ENCODE assay signal across 22 mouse cellular contexts in the genomic region with DNA sequence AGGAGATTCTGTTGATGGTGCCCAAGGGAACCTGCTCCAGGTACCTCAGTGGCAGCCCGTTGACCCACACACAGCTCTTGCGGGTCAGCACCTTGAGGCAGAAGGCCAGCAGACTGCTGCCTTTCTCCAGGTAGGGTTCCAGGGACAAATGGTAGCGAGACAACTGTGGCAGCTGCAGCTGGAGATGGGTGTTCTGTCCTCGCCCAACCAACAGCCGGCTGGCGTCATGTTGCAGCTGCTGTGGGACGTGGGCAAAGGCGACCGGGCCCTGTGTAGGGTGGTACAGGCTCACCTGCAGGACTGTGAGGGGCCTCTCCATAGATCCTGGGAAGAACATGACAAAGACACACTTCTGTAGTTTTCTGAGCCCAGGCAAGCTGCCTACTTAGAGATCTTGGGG. TPM values are rescaled to one million over a fixed set of nuclear protein-coding genes. Genes with fewer than 3 reads are reported as not detected.
DNase-seq lines count a peak whose midpoint lies in the region; ATAC-seq lines count a peak whose summit lies in the region.
"Had no signal": no experiment of that assay in that cellular context is flagged by ENCODE, and none has a peak within 500 bp of the region (broad histone marks: within the 10 kb centered on the region; RNA-seq: fewer than 3 reads in every experiment).

No protein-coding gene starts in this region.

- no peak overlapping the region for H3K4me3 ChIP-seq in liver, embryonic 13.5 days (replicated peaks)
- no peak overlapping the region for H3K4me3 ChIP-seq in liver, embryonic 12.5 days
- no peak overlapping the region for H3K4me3 ChIP-seq in limb, embryonic 10.5 days
- peak overlapping the region; percentile 85; the same call in 1 of the 2 replicates for H3K4me3 ChIP-seq in macrophage (ENCODE audit: inconsistent target)
- H3K4me3 ChIP-seq: erythroblast, embryonic 14.5 days; hindbrain, embryonic 12.5 days; layer of hippocampus, adult 2 months; lung, embryonic 15.5 days; midbrain, embryonic 13.5 days had no signal

- H3K27me3 ChIP-seq in liver, embryonic 13.5 days, result no peaks in the 10 kb centered on the region
- H3K27me3 ChIP-seq in liver, embryonic 12.5 days (replicated peaks), result no peaks in the 10 kb centered on the region
- no peaks in the 10 kb centered on the region for H3K27me3 ChIP-seq in limb, embryonic 10.5 days (ENCODE audit: low read depth, poor library complexity, severe bottlenecking)

- no peaks in the 10 kb centered on the region for H3K9me3 ChIP-seq in liver, embryonic 13.5 days (replicated peaks)
- no peaks in the 10 kb centered on the region for H3K9me3 ChIP-seq in liver, embryonic 12.5 days (replicated peaks)
- H3K9me3 ChIP-seq in limb, embryonic 10.5 days (replicated peaks), result no peaks in the 10 kb centered on the region
- H3K9me3 ChIP-seq: G1E; hindbrain, embryonic 12.5 days; lung, embryonic 15.5 days; midbrain, embryonic 13.5 days had no signal

- ATAC-seq in liver, embryonic 13.5 days (ENCODE audit: low read depth), result no peak
- ATAC-seq in liver, embryonic 12.5 days, result no peak
- ATAC-seq: forebrain, embryonic 14.5 days; midbrain, embryonic 13.5 days had no signal

- peaks cover 36% of the 10 kb centered on the region for H3K79me2 ChIP-seq in macrophage (ENCODE audit: inconsistent target)

- no peak for DNase-seq in liver, embryonic 13.5 days
- no peak for DNase-seq in limb, embryonic 10.5 days (ENCODE audit: low spot score)
- DNase-seq in thymus, postnatal 14 days, result peak; percentile 69
- no peak for DNase-seq in heart, adult 8-10 months (ENCODE audit: low spot score)
- no peak for DNase-seq in spleen, adult 12 weeks (ENCODE audit: low spot score)
- DNase-seq in left cerebral cortex, adult 18-20 months (ENCODE audit: low spot score in 2 of 2), result no peak
- DNase-seq: adrenal gland, postnatal 25 days; cerebellum, adult 2 months; heart, postnatal 10 days; kidney, adult 18-20 months; kidney, postnatal 10 days; layer of hippocampus, postnatal 36 days had no signal

- peak overlapping the region; percentile 15; the same call in 1 of the 2 replicates for H3K9ac ChIP-seq in liver, embryonic 13.5 days
- H3K9ac ChIP-seq in liver, embryonic 12.5 days, result no peak overlapping the region
- H3K9ac ChIP-seq: hindbrain, embryonic 12.5 days; lung, embryonic 15.5 days; midbrain, embryonic 13.5 days had no signal

- 75% methylated on average over 9 of the region's 9 CpGs for WGBS in liver, embryonic 13.5 days (ENCODE audit: insufficient replicate concordance)
- 81% methylated on average over 9 of the region's 9 CpGs for WGBS in liver, embryonic 12.5 days (ENCODE audit: insufficient replicate concordance)
- WGBS in limb, embryonic 10.5 days, result 84% methylated on average over 9 of the region's 9 CpGs
- 75% methylated on average over 7 of the region's 9 CpGs for WGBS in macrophage (ENCODE audit: missing documents)

- no peak overlapping the region for H3K27ac ChIP-seq in liver, embryonic 13.5 days
- no peak overlapping the region for H3K27ac ChIP-seq in liver, embryonic 12.5 days
- H3K27ac ChIP-seq in limb, embryonic 10.5 days, result peak overlapping the region; percentile 67
- peak overlapping the region; percentile 97 for H3K27ac ChIP-seq in macrophage
- H3K27ac ChIP-seq: hindbrain, embryonic 12.5 days; layer of hippocampus, adult 2 months; lung, embryonic 15.5 days; midbrain, embryonic 13.5 days had no signal

- H3K36me3 ChIP-seq in liver, embryonic 13.5 days, result no peaks in the 10 kb centered on the region
- H3K36me3 ChIP-seq in liver, embryonic 12.5 days, result no peaks in the 10 kb centered on the region
- H3K36me3 ChIP-seq in limb, embryonic 10.5 days, result no peaks in the 10 kb centered on the region
- no peaks in the 10 kb centered on the region; the same call in 1 of the 2 replicates for H3K36me3 ChIP-seq in macrophage (ENCODE audit: inconsistent target)
- H3K36me3 ChIP-seq: G1E; hindbrain, embryonic 12.5 days; lung, embryonic 15.5 days; midbrain, embryonic 13.5 days had no signal

- H3K4me2 ChIP-seq in liver, embryonic 13.5 days, result peak overlapping the region; percentile 24
- no peak overlapping the region for H3K4me2 ChIP-seq in liver, embryonic 12.5 days
- H3K4me2 ChIP-seq: heart, embryonic 11.5 days; hindbrain, embryonic 12.5 days; lung, embryonic 15.5 days; midbrain, embryonic 13.5 days had no signal

- peaks cover 5% of the 10 kb centered on the region; the same call in 1 of the 2 replicates for H3K4me1 ChIP-seq in liver, embryonic 13.5 days (replicated peaks)
- H3K4me1 ChIP-seq in liver, embryonic 12.5 days, result no peaks in the 10 kb centered on the region
- peaks cover 55% of the 10 kb centered on the region for H3K4me1 ChIP-seq in limb, embryonic 10.5 days
- H3K4me1 ChIP-seq: hindbrain, embryonic 12.5 days; lung, embryonic 15.5 days; midbrain, embryonic 13.5 days had no signal

RNA-seq across cellular contexts. Expression of a gene that starts 2.4 kb away (rescaled TPM):
- 5.7 and 5.9 TPM in 2 replicates for polyA plus RNA-seq in liver, embryonic 13.5 days (2015; fragmentation: Nextera tagmentation; extraction: Ambion mirVana)
- 4.7 and 5.0 TPM in 2 replicates for polyA plus RNA-seq in liver, embryonic 12.5 days (2016; fragmentation: Nextera tagmentation; extraction: Ambion mirVana)
- 0.63 and 1.2 TPM in 2 replicates for polyA plus RNA-seq in limb, embryonic 10.5 days (2016; fragmentation: Nextera tagmentation; extraction: Ambion mirVana)
- total RNA-seq in macrophage (2018; cell fraction: chromatin; rRNA removed), result 10 to 100 TPM in 13 of 26 experiments, 1 to 10 TPM in 12, under 1 TPM in 1; 0.87 to 66.4 (median 10.8) TPM
- total RNA-seq in macrophage (2018; cell fraction: cytosol; rRNA removed), result 10 to 100 TPM in 25 of 26 experiments, 1 to 10 TPM in 1; 6.9 to 68.5 (median 45.6) TPM
- total RNA-seq in macrophage (2018; cell fraction: nucleus; rRNA removed), result 10 to 100 TPM in 20 of 26 experiments, 1 to 10 TPM in 6; 5.7 to 83.4 (median 17.4) TPM
- polyA plus RNA-seq in macrophage (2018), result 17.5 to 60.8 TPM (median 44.2 TPM) in 3 replicates
- total RNA-seq in heart, adult 8-10 months (2022), result 1 to 10 TPM in 1 of 4 experiments, under 1 TPM in 3; 0.50 to 1.2 (median 0.82) TPM
- total RNA-seq in left cerebral cortex, adult 18-20 months (2021), result 1 to 10 TPM; 1.7 to 1.9 TPM
- polyA plus RNA-seq: G1E had no signal

RNA-seq across cellular contexts. Expression of a gene that starts 40.1 kb away (rescaled TPM):
- polyA plus RNA-seq in liver, embryonic 13.5 days (2015; fragmentation: Nextera tagmentation; extraction: Ambion mirVana), result 109 and 121 TPM in 2 replicates
- 162 and 164 TPM in 2 replicates for polyA plus RNA-seq in liver, embryonic 12.5 days (2016; fragmentation: Nextera tagmentation; extraction: Ambion mirVana)
- 642 and 645 TPM in 2 replicates for polyA plus RNA-seq in limb, embryonic 10.5 days (2016; fragmentation: Nextera tagmentation; extraction: Ambion mirVana)
- 100 to 1,000 TPM; 256 to 801 (median 305) TPM for total RNA-seq in macrophage (2018; cell fraction: chromatin; rRNA removed)
- 100 to 1,000 TPM in 25 of 26 experiments, 10 to 100 TPM in 1; 96.6 to 142 (median 118) TPM for total RNA-seq in macrophage (2018; cell fraction: cytosol; rRNA removed)
- 100 to 1,000 TPM; 122 to 541 (median 233) TPM for total RNA-seq in macrophage (2018; cell fraction: nucleus; rRNA removed)
- polyA plus RNA-seq in macrophage (2018), result 96.3 to 139 TPM (median 138 TPM) in 3 replicates
- total RNA-seq in heart, adult 8-10 months (2022), result 10 to 100 TPM; 39.0 to 48.2 (median 45.6) TPM
- 100 to 1,000 TPM; 104 to 106 TPM for total RNA-seq in left cerebral cortex, adult 18-20 months (2021)

Comparison
In these comparisons a context has a peak if more than half of its experiments do, and no peak if none do; other contexts are left out.
1. H3K27ac ChIP-seq: peak in limb, embryonic 10.5 days (single experiment) and macrophage (single experiment); none in liver, embryonic 13.5 days (single experiment) and liver, embryonic 12.5 days (single experiment).